Mouse (Mus musculus) adrenal gland (tissue): Measurements from ENCODE around the gene Xrcc5.

ENCODE experiments used
- intact Hi-C: fragments of 180-260 bp; cut with DNase I; formaldehyde crosslinking; loops from one replicate; pipeline ENCODE4 v1.15.1; 2025

Xrcc5 gene

GRCm38 (mm10) chr1:72380544-72380943 lies 73.3 kb downstream of the Xrcc5 start:
- intact Hi-C loops: no loop called here

- intact Hi-C loops: no loop called here
These were observed 75.8 kb downstream of the Xrcc5 start for GRCm38 (mm10) chr1:72383056-72383455.

GRCm38 (mm10) chr1:72383651-72384050 lies 76.4 kb downstream of the Xrcc5 start:
- intact Hi-C loops: no loop called here

GRCm38 (mm10) chr1:72390420-72390819 lies 83.2 kb downstream of the Xrcc5 start:
- intact Hi-C loops: no loop called here

- intact Hi-C loops: no loop called here
These were observed 92.6 kb downstream of the Xrcc5 start for GRCm38 (mm10) chr1:72399720-72400401.

GRCm38 (mm10) chr1:72400616-72401015 lies 93.4 kb downstream of the Xrcc5 start:
- intact Hi-C loops: no loop called here

DNA sequence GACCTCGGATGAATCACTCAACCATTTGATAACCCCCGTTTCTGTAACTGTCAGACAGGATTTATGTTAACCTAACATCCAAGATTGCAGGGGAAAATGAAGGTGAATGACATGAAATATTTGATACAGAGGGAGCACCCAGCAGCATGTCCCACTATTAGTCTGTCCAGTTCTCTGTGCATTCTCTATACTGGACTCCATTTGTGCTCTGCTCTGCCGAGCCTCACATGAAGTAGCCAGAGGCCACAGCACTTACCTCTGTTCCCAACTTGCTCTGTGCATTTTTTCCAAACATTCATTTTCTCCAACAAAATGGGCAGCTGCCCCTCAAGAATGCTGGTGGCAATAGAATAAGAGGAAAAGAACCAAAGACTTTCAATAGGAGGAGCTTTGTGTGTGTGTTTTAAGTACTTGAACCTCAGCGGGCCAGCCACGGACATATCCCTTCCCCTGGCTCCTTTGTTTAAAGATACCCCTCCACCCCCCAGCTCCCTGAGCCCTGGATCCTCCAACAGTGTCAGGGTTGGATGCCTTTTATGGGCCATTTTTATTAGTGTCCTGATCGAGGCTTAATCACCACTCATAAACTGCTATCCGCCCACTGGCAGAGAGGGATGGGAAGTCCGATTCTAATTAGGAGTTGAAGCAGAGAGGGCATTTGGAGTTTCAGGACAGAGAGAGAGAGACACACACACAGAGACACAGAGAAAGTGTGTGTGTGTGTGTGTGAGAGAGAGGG lies 94.3 kb downstream of the Xrcc5 start:
- intact Hi-C loops: no loop called here

DNA sequence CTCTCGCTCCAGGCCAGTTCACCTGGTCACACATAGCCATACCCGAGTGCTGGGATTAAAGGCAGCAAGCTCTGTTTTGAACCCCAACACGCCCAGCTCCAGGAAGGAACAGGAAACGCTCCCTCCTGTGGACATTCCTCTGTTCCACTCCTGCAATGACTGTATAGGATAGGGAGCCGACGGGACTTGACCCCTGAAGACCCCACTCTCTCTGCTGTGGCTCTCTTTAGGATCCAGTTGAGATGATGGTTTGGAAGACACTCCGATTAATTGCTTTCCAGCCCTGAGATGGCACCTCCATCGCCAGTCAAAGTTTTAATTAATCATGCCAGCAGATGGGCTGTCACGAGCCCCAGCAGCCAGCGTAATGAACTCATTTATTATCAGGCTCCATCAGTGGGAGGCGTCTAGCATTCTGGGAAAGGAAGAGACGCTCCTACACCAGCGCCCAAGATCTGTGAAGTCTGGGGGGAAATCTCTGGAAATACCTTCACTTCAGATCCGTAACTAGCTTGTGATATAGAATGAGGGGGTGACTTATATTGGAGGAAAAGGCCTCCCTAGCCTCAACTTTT lies 99.4 kb downstream of the Xrcc5 start:
- intact Hi-C loops: no loop called here

- intact Hi-C loops: no loop called here
These were observed 102.7 kb downstream of the Xrcc5 start for GRCm38 (mm10) chr1:72409936-72410335.

DNA sequence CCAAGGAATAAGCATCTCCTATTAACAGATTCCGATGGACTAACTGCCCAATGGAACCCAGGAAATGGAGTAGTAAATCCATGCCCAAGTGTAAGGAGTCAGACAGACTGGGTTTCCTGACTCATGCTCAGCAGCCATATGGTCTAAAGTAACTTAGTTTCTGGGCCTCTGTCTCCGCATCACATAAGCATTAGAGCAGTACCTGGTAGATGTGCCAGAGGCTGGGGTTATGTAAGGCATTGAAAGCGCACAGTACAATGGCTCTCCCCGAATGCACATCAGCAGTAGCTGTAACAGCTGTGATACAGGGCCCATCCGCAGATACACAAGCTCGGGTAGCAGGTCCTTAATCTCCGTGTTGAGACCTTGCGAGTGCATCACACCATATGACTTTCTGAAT lies 103.9 kb downstream of the Xrcc5 start:
- intact Hi-C loops: no loop called here

DNA sequence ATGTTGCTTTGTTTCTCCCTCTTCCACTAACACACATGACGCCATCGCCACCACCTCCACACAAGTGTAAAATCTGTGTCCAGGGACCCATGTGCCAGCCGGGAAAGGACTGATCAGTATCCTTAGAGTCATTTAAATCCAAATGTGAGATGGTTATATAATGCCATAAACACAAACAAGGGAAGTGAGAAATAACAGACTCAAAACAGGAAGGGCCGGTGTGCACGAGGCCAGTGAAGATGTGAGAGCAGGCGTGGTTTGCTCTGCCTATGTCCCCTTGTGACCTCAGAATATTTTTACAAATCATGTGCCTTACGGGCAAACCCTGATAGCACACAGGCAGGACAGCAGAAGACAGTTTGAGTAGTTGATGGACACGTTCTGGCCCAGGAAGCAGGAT lies 106.0 kb downstream of the Xrcc5 start:
- intact Hi-C loops: no loop called here

- intact Hi-C loops: no loop called here
These were observed 106.9 kb downstream of the Xrcc5 start for GRCm38 (mm10) chr1:72414133-72414532.

GRCm38 (mm10) chr1:72414561-72415253 lies 107.5 kb downstream of the Xrcc5 start:
- intact Hi-C loops: no loop called here

- intact Hi-C loops: no loop called here
These were observed 111.8 kb downstream of the Xrcc5 start for GRCm38 (mm10) chr1:72418744-72419655.

GRCm38 (mm10) chr1:72420220-72420619 lies 113.0 kb downstream of the Xrcc5 start:
- intact Hi-C loops: no loop called here

DNA sequence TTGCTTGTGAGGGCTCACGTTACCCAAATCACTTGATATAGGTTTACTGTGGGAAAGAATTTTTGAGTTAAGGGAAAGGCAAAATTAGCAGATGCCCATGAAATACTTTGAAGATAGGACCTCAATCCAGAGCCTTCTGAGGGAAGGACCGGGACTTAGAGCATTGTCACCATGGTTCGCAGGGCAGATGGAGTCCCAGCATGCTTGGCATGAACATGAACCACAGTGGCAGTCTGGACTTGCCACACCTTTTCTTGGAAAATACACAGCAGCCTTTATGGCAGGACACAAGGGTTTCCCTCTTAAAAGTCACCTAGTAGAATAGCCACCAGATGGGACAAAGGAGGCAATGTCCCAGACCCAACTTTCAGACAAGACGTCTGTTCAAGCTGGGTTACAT lies 114.9 kb downstream of the Xrcc5 start:
- intact Hi-C loops: no loop called here

GRCm38 (mm10) chr1:72426456-72426855 lies 119.2 kb downstream of the Xrcc5 start:
- intact Hi-C loops: no loop called here

GRCm38 (mm10) chr1:72428526-72428925 lies 121.3 kb downstream of the Xrcc5 start:
- intact Hi-C loops: no loop called here

GRCm38 (mm10) chr1:72429107-72429807 lies 122.0 kb downstream of the Xrcc5 start:
- intact Hi-C loops: no loop called here

DNA sequence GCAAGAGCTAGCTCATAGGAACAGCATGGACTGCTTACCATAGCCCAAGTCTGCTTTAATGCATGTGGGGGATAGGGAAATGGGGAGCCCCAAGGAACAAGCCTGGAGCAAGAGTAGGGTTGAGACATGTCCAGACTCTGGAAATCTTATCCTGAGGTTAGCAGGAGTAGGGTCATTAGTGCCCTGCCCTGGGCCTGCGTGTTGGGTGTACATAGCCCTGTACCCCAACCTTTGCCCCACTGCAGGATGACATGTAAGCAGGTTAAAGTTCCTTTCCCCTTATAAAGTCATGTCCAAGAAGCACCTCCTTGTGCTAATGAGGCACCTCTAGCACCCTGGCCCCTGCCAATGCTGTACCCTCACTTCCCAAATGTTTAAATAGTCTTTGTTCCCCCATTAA lies 125.4 kb downstream of the Xrcc5 start:
- intact Hi-C loops: no loop called here
